Mouse (Mus musculus): ENCODE results near the gene Macf1. TPM values are rescaled to one million over a fixed set of nuclear protein-coding genes. Genes with fewer than 3 reads are reported as not detected.
A peak's percentile ranks its signal among the peaks of the same experiment; 100 is the strongest.

Macf1 gene
- polyA plus RNA-seq, 1 experiment, result 251 TPM

GRCm38 (mm10) chr4:123392187-123392586 lies 292.0 kb downstream of the Macf1 start:
- Histone ChIP-seq H3K9me3 (replicated peaks; ENCODE audit: control insufficient read depth, insufficient read depth, low read length, poor library complexity, severe bottlenecking) (no peaks in the 10 kb centered on the region), H3K4me1 (ENCODE audit: control insufficient read depth, insufficient read depth, low read length) (no peaks in the 10 kb centered on the region), H3K27me3 (ENCODE audit: control insufficient read depth, insufficient read depth, low read length, poor library complexity, severe bottlenecking) (no peaks in the 10 kb centered on the region), H3K27ac (ENCODE audit: insufficient read depth, low read length) (no peak overlapping the region), H3K4me3 (ENCODE audit: low read depth, low read length) (no peak overlapping the region), H3K9ac (ENCODE audit: low read depth, poor library complexity, severe bottlenecking) (no peak overlapping the region), H3K36me3 (ENCODE audit: control insufficient read depth, insufficient read depth, low read length, poor library complexity, severe bottlenecking) (peaks cover 13% of the 10 kb centered on the region)
- TF ChIP-seq EP300 (IDR thresholded peaks at IDR 0.05; ENCODE audit: insufficient read depth, low read depth, low read length) (no peak), CTCF (IDR thresholded peaks at IDR 0.05; ENCODE audit: low read depth, low read length) (peak; percentile 75)

DNA sequence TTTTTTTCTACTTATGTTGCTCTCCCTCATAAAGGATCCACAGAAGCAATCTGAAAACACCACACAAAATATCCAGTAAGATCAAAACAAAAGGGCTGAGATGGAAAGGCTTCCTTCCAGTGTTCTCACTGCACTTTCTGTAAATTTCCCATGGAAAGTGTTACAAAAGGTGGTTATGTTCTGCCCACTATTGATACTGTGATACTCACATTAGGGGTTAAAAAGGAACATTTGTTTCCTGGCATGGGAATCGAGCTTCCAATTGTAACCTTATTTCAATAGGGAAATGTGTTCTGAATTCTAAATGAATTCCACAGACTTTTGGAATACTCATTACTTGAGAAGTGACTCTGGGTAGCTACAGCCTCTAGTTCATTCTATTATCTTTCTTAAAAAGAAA lies 299.1 kb downstream of the Macf1 start:
- Histone ChIP-seq H3K4me1 (ENCODE audit: control insufficient read depth, insufficient read depth, low read length) (no peaks in the 10 kb centered on the region), H3K36me3 (ENCODE audit: control insufficient read depth, insufficient read depth, low read length, poor library complexity, severe bottlenecking) (peaks cover 50% of the 10 kb centered on the region), H3K9ac (ENCODE audit: low read depth, poor library complexity, severe bottlenecking) (no peak overlapping the region), H3K9me3 (replicated peaks; ENCODE audit: control insufficient read depth, insufficient read depth, low read length, poor library complexity, severe bottlenecking) (no peaks in the 10 kb centered on the region), H3K27me3 (ENCODE audit: control insufficient read depth, insufficient read depth, low read length, poor library complexity, severe bottlenecking) (no peaks in the 10 kb centered on the region), H3K4me3 (ENCODE audit: low read depth, low read length) (no peak overlapping the region), H3K27ac (ENCODE audit: insufficient read depth, low read length) (no peak overlapping the region)
- TF ChIP-seq POLR2A (IDR thresholded peaks at IDR 0.05; ENCODE audit: insufficient read depth, low read length) (no peak), EP300 (IDR thresholded peaks at IDR 0.05; ENCODE audit: insufficient read depth, low read depth, low read length) (no peak), CTCF (IDR thresholded peaks at IDR 0.05; ENCODE audit: low read depth, low read length) (no peak)

- H3K4me3 ChIP-seq (ENCODE audit: low read depth, low read length), result no peak overlapping the region
- TF ChIP-seq CTCF (IDR thresholded peaks at IDR 0.05; ENCODE audit: low read depth, low read length), result no peak
- no peak for TF ChIP-seq EP300 (IDR thresholded peaks at IDR 0.05; ENCODE audit: insufficient read depth, low read depth, low read length)
- TF ChIP-seq POLR2A (IDR thresholded peaks at IDR 0.05; ENCODE audit: insufficient read depth, low read length), result no peak
- peaks cover 55% of the 10 kb centered on the region for H3K36me3 ChIP-seq (ENCODE audit: control insufficient read depth, insufficient read depth, low read length, poor library complexity, severe bottlenecking)
- H3K4me1 ChIP-seq (ENCODE audit: control insufficient read depth, insufficient read depth, low read length), result no peaks in the 10 kb centered on the region
- no peaks in the 10 kb centered on the region for H3K9me3 ChIP-seq (replicated peaks; ENCODE audit: control insufficient read depth, insufficient read depth, low read length, poor library complexity, severe bottlenecking)
- no peak overlapping the region for H3K27ac ChIP-seq (ENCODE audit: insufficient read depth, low read length)
- no peaks in the 10 kb centered on the region for H3K27me3 ChIP-seq (ENCODE audit: control insufficient read depth, insufficient read depth, low read length, poor library complexity, severe bottlenecking)
- H3K9ac ChIP-seq (ENCODE audit: low read depth, poor library complexity, severe bottlenecking), result no peak overlapping the region
Measured at GRCm38 (mm10) chr4:123383173-123383572, 301.0 kb downstream of the Macf1 start.

DNA sequence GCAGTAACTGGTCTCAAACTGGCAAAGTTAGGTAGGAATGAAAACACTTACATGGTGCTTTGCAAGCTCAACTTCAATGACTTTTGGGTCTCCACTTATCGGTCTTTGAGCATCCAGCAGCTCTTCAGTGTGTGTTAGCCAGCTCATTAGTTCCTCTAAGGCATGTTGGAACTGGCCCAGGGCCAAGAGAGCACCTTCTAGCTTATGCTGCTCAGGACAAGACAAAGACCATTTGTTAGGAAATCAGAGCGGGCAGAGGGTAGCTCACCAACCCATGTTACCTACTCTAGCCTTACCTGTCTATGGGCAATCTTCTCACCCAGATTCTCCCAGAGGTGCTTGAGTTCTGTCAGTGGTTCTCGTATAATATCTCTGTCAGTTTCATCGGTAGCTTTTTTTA lies 302.1 kb downstream of the Macf1 start:
- H3K36me3 ChIP-seq (ENCODE audit: control insufficient read depth, insufficient read depth, low read length, poor library complexity, severe bottlenecking), result peaks cover 57% of the 10 kb centered on the region
- H3K4me1 ChIP-seq (ENCODE audit: control insufficient read depth, insufficient read depth, low read length), result no peaks in the 10 kb centered on the region
- TF ChIP-seq EP300 (IDR thresholded peaks at IDR 0.05; ENCODE audit: insufficient read depth, low read depth, low read length), result no peak
- H3K9me3 ChIP-seq (replicated peaks; ENCODE audit: control insufficient read depth, insufficient read depth, low read length, poor library complexity, severe bottlenecking), result no peaks in the 10 kb centered on the region
- no peaks in the 10 kb centered on the region for H3K27me3 ChIP-seq (ENCODE audit: control insufficient read depth, insufficient read depth, low read length, poor library complexity, severe bottlenecking)
- H3K9ac ChIP-seq (ENCODE audit: low read depth, poor library complexity, severe bottlenecking), result no peak overlapping the region
- no peak overlapping the region for H3K27ac ChIP-seq (ENCODE audit: insufficient read depth, low read length)
- no peak overlapping the region for H3K4me3 ChIP-seq (ENCODE audit: low read depth, low read length)

DNA sequence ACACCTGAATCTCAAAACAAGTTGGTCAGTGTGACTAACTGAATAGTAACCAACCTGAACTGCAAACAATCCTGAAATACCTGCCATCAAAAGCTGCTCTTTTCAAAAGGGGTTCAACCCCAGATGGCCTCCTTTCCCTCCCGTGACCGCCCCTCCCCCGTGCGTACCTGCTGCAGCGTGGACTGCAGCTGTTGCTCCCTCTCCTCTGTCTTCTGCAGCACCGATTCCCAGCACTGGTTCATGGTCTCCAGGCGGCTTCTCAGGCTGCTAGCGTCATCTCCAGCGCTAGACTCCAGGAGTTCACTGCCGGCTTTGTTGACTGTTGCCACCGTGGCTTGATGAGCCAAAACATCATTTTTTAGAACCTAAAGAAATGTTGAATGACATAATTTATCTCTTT lies 302.6 kb downstream of the Macf1 start:
- Histone ChIP-seq H3K4me3 (ENCODE audit: low read depth, low read length) (no peak overlapping the region), H3K9ac (ENCODE audit: low read depth, poor library complexity, severe bottlenecking) (no peak overlapping the region), H3K9me3 (replicated peaks; ENCODE audit: control insufficient read depth, insufficient read depth, low read length, poor library complexity, severe bottlenecking) (no peaks in the 10 kb centered on the region), H3K36me3 (ENCODE audit: control insufficient read depth, insufficient read depth, low read length, poor library complexity, severe bottlenecking) (peaks cover 61% of the 10 kb centered on the region), H3K4me1 (ENCODE audit: control insufficient read depth, insufficient read depth, low read length) (no peaks in the 10 kb centered on the region), H3K27ac (ENCODE audit: insufficient read depth, low read length) (no peak overlapping the region), H3K27me3 (ENCODE audit: control insufficient read depth, insufficient read depth, low read length, poor library complexity, severe bottlenecking) (no peaks in the 10 kb centered on the region)
- TF ChIP-seq POLR2A (IDR thresholded peaks at IDR 0.05; ENCODE audit: insufficient read depth, low read length), result no peak
- no peak for TF ChIP-seq EP300 (IDR thresholded peaks at IDR 0.05; ENCODE audit: insufficient read depth, low read depth, low read length)
- TF ChIP-seq CTCF (IDR thresholded peaks at IDR 0.05; ENCODE audit: low read depth, low read length), result no peak

GRCm38 (mm10) chr4:123376031-123376430 lies 308.1 kb downstream of the Macf1 start:
- Histone ChIP-seq H3K9ac (ENCODE audit: low read depth, poor library complexity, severe bottlenecking) (no peak overlapping the region), H3K4me3 (ENCODE audit: low read depth, low read length) (no peak overlapping the region), H3K36me3 (ENCODE audit: control insufficient read depth, insufficient read depth, low read length, poor library complexity, severe bottlenecking) (peaks cover 63% of the 10 kb centered on the region), H3K27ac (ENCODE audit: insufficient read depth, low read length) (no peak overlapping the region), H3K4me1 (ENCODE audit: control insufficient read depth, insufficient read depth, low read length) (no peaks in the 10 kb centered on the region), H3K9me3 (replicated peaks; ENCODE audit: control insufficient read depth, insufficient read depth, low read length, poor library complexity, severe bottlenecking) (no peaks in the 10 kb centered on the region), H3K27me3 (ENCODE audit: control insufficient read depth, insufficient read depth, low read length, poor library complexity, severe bottlenecking) (no peaks in the 10 kb centered on the region)
- TF ChIP-seq POLR2A (IDR thresholded peaks at IDR 0.05; ENCODE audit: insufficient read depth, low read length), result no peak

All from ES-Bruce4 (cell line).